Mouse (Mus musculus): ENCODE data around the gene Bend5.

The Bend5 gene

GRCm38 (mm10) chr4:111487233-111487843 lies 72.5 kb downstream of the Bend5 start:
- DNase-seq = no peak

GRCm38 (mm10) chr4:111493750-111494404 lies 79.1 kb downstream of the Bend5 start:
- DNase-seq = peak; percentile 14 to 44

- peak; percentile 68 to 83 for DNase-seq
These were observed 81.1 kb downstream of the Bend5 start for GRCm38 (mm10) chr4:111495949-111496348.

- DNase-seq = no peak
These were observed 83.9 kb downstream of the Bend5 start for GRCm38 (mm10) chr4:111498751-111499150.

GRCm38 (mm10) chr4:111501441-111501840 lies 86.6 kb downstream of the Bend5 start:
- DNase-seq = no peak

DNA sequence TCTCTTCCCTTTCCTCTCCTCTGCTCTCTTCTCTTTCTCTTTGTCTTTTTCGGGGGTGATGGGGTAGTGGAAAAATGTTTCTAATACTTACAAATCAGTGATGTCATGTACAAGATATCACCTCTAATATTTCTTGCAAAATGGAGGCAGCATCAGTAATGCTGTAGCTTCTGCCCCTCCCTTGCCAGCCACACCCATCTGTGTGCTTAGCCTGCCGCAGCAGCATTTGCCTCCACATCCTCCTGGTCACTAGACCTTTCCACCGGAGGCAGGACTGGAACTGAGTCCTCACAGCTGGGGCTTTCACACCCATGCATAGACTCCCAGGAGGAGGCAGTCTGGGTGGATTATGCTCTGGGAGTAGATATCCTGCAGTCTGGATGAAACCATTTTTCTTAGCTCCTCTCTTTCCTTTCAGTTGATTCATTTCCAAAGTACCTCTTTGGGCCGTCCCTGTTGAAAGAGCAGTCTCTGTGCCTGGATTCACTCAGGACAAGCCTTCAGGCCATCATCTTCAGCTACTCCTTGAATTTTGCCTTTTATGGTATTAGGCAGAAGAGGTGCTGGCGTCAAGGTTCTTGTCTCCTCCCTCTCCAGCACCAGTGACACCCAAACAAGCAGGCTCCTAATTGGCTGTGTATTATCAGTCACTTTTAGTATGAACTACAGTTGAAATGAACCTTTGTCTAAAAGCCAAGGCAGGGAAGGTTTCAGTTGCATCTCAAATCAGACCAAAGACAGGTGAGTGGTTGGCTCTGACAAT lies 88.3 kb downstream of the Bend5 start:
- DNase-seq = no peak

GRCm38 (mm10) chr4:111504952-111505351 lies 90.1 kb downstream of the Bend5 start:
- DNase-seq = no peak
